Mouse (Mus musculus) lung, adult 2 months (tissue): ENCODE results near the gene Smyd1.
"Not testable (repeated sequence)": the region's sequence is repeated elsewhere in the genome, so short reads cannot be mapped to it uniquely, and the experiment has no call there.

Experiments used
- CTCF ChIP-seq: fragments of 200-500 bp; IDR thresholded peaks from 2 replicates; pipeline ENCODE4 v1.5.1; 2011; ENCODE audit warnings: mild to moderate bottlenecking, low read length, control low read depth; ENCODE audit not compliant: insufficient read depth
- POLR2A ChIP-seq: fragments of 200-500 bp; IDR thresholded peaks from 2 replicates; pipeline ENCODE4 v1.6.1; 2011; ENCODE audit warnings: low read depth, mild to moderate bottlenecking, control low read depth, low read length, borderline replicate concordance; ENCODE audit errors: extremely low read depth

GRCm38 (mm10) chr6:71331491-71331890 lies 9.5 kb upstream of the Smyd1 start:
- TF ChIP-seq POLR2A, CTCF: not testable (repeated sequence)
